Mouse (Mus musculus) testis, adult 2 months (tissue): ENCODE measurements at regions not wholly inside any gene's neighbourhood (a gene's known extent, or its start where the extent isn't known, plus 50 kb on each side); places are given as distances from the start of the nearest gene placed in this dataset.
"Not testable (repeated sequence)": the region's sequence is repeated elsewhere in the genome, so short reads cannot be mapped to it uniquely, and the experiment has no call there.

Source experiments
- H3K27ac ChIP-seq: fragments of 200-500 bp; 2 replicates; pipeline ENCODE4 v1.5.1; 2012; ENCODE audit warnings: low read depth, low read length; ENCODE audit not compliant: control insufficient read depth, insufficient read depth
- H3K27me3 ChIP-seq: fragments of 200-500 bp; 2 replicates; pipeline ENCODE4 v1.6.1; 2012; ENCODE audit warnings: mild to moderate bottlenecking, low read length, moderate library complexity; ENCODE audit not compliant: control insufficient read depth, insufficient read depth
- H3K36me3 ChIP-seq: fragments of 200-500 bp; 2 replicates; pipeline ENCODE4 v1.6.1; 2012; ENCODE audit warnings: mild to moderate bottlenecking, low read length; ENCODE audit not compliant: control insufficient read depth, insufficient read depth
- H3K4me1 ChIP-seq: fragments of 200-500 bp; 2 replicates; pipeline ENCODE4 v1.6.1; 2012; ENCODE audit warnings: low read length; ENCODE audit not compliant: control insufficient read depth, insufficient read depth
- H3K4me3 ChIP-seq: fragments of 200-500 bp; 2 replicates; pipeline ENCODE4 v1.5.1; 2012; ENCODE audit warnings: low read depth, mild to moderate bottlenecking, low read length, moderate library complexity, mixed read lengths; ENCODE audit not compliant: control insufficient read depth
- CTCF ChIP-seq: fragments of 200-500 bp; IDR thresholded peaks from 2 replicates; pipeline ENCODE4 v1.5.1; 2012; ENCODE audit warnings: low read depth, mild to moderate bottlenecking, inconsistent platforms, low read length, moderate library complexity; ENCODE audit not compliant: control insufficient read depth, insufficient read depth, insufficient replicate concordance
- POLR2A ChIP-seq: fragments of 200-500 bp; IDR thresholded peaks from 2 replicates; pipeline ENCODE4 v1.6.1; 2012; ENCODE audit warnings: low read depth, mild to moderate bottlenecking, inconsistent platforms, low read length, moderate library complexity; ENCODE audit not compliant: control insufficient read depth

- Histone ChIP-seq H3K27me3 (no peaks in the 10 kb centered on the region), H3K27ac (no peak overlapping the region), H3K4me3 (no peak overlapping the region), H3K4me1 (no peaks in the 10 kb centered on the region), H3K36me3 (no peaks in the 10 kb centered on the region)
- TF ChIP-seq POLR2A (no peak), CTCF (no peak)
Observed at GRCm38 (mm10) chr13:69129056-69129620, 129.8 kb upstream of the Adcy2 start.

- TF ChIP-seq POLR2A (no peak), CTCF (no peak)
- Histone ChIP-seq H3K27ac (no peak overlapping the region), H3K4me3 (no peak overlapping the region), H3K4me1 (no peaks in the 10 kb centered on the region), H3K36me3 (no peaks in the 10 kb centered on the region), H3K27me3 (no peaks in the 10 kb centered on the region)
Observed at GRCm38 (mm10) chr13:69127522-69127921, 128.2 kb upstream of the Adcy2 start.

GRCm38 (mm10) chr13:69118743-69119142 lies 119.4 kb upstream of the Adcy2 start:
- not testable (repeated sequence) for H3K4me1 ChIP-seq, H3K36me3 ChIP-seq, H3K4me3 ChIP-seq, H3K27ac ChIP-seq, H3K27me3 ChIP-seq

GRCm38 (mm10) chr13:69109168-69109567 lies 109.8 kb upstream of the Adcy2 start:
- no peak overlapping the region for H3K4me3 ChIP-seq
- H3K4me1 ChIP-seq = no peaks in the 10 kb centered on the region
- no peaks in the 10 kb centered on the region for H3K36me3 ChIP-seq
- no peak overlapping the region for H3K27ac ChIP-seq
- H3K27me3 ChIP-seq = no peaks in the 10 kb centered on the region
- TF ChIP-seq POLR2A (no peak), CTCF (no peak)

- Histone ChIP-seq H3K36me3 (no peaks in the 10 kb centered on the region), H3K27me3 (no peaks in the 10 kb centered on the region), H3K27ac (no peak overlapping the region), H3K4me3 (no peak overlapping the region), H3K4me1 (no peaks in the 10 kb centered on the region)
- TF ChIP-seq POLR2A = no peak
- peak; percentile 17; the same call in 1 of the 2 replicates for TF ChIP-seq CTCF
Observed at GRCm38 (mm10) chr13:69086613-69087012, 87.3 kb upstream of the Adcy2 start.

GRCm38 (mm10) chr13:69070336-69070735 lies 71.0 kb upstream of the Adcy2 start:
- no peaks in the 10 kb centered on the region for H3K36me3 ChIP-seq
- TF ChIP-seq POLR2A (no peak), CTCF (no peak)
- H3K27ac ChIP-seq = no peak overlapping the region
- H3K27me3 ChIP-seq = no peaks in the 10 kb centered on the region
- H3K4me3 ChIP-seq = no peak overlapping the region
- H3K4me1 ChIP-seq = no peaks in the 10 kb centered on the region

- no peak for TF ChIP-seq POLR2A
- TF ChIP-seq CTCF = no peak
Observed at GRCm38 (mm10) chr13:69069817-69070216, 70.5 kb upstream of the Adcy2 start.

GRCm38 (mm10) chr13:69066636-69067035 lies 67.3 kb upstream of the Adcy2 start:
- no peaks in the 10 kb centered on the region for H3K27me3 ChIP-seq
- TF ChIP-seq CTCF = no peak
- TF ChIP-seq POLR2A = no peak

More at GRCm38 (mm10) chr13:69069817-69070216, 70.5 kb upstream of the Adcy2 start:
- Histone ChIP-seq H3K4me1 (no peaks in the 10 kb centered on the region), H3K36me3 (no peaks in the 10 kb centered on the region), H3K27me3 (no peaks in the 10 kb centered on the region), H3K27ac (no peak overlapping the region), H3K4me3 (no peak overlapping the region)

More at GRCm38 (mm10) chr13:69066636-69067035, 67.3 kb upstream of the Adcy2 start:
- Histone ChIP-seq H3K4me3 (no peak overlapping the region), H3K4me1 (no peaks in the 10 kb centered on the region), H3K36me3 (no peaks in the 10 kb centered on the region), H3K27ac (no peak overlapping the region)
